Mouse (Mus musculus): ENCODE data around the gene Rpl11. TPM values are rescaled to one million over a fixed set of nuclear protein-coding genes. Genes with fewer than 3 reads are reported as not detected.
"Not testable (repeated sequence)": the region's sequence is repeated elsewhere in the genome, so short reads cannot be mapped to it uniquely, and the experiment has no call there.

Gene Rpl11
- polyA plus RNA-seq, 1 experiment from 2014 or later: 463 TPM

DNA sequence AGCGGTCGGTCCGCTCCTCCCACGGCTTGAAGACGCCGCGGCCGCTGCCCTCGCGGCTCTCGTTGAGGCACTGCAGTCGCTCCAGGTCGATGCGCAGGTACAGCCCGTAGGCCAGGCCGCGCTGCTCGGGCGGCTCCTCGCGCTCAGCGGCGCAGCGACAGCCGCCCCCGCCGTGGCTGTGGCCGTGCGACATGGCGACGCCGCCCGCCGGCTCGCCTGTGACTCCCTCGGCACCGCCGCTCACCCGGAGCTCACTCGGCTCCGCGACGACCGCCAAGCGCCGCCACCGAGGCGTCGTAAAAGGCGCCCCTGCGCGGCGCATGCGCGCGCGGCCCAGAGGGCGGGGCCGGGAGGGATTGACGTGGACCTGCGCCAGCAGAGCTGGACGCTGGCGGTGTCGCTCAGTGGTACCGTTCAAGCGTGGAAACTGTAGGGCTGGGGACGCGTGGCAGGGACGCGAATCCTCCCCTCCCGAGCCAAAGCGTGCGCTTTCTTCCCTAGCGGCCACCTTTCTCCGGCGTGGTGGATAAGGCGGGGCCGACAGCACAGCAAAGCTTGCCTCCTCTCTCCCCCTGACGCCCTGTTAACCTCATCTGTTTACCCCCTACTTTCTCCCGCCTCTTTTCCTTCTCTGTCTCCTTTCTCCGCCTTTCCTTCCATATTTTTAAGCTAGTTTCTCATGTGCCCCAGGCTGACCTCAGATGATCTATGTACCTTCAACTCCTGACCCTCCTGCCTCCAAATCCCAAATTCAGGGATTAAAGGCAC, 66.1 kb downstream of the Rpl11 start, which contains the start of gene Pithd1:
TSS of gene Pithd1 (minus strand) at position 322 of the 768 bp plus-strand sequence.
- ATAC-seq (ENCODE audit: insufficient number of reproducible peaks, low FRiP score, low TSS enrichment, low read depth): peak; percentile 87
- H3K4me3 ChIP-seq (replicated peaks): peak within 1 kb of the TSS; percentile 97
- peak within 1 kb of the TSS; percentile 90 for H3K27ac ChIP-seq (replicated peaks)
- peaks cover 18% of the 10 kb centered on the region for H3K4me1 ChIP-seq
- WGBS: under 1% methylated on average over 80 of the region's 81 CpGs
- H3K27me3 ChIP-seq: no peaks in the 10 kb centered on the region
- peak within 1 kb of the TSS; percentile 91 for H3K9ac ChIP-seq
- peaks cover 27% of the 10 kb centered on the region for H3K36me3 ChIP-seq
- no peaks in the 10 kb centered on the region for H3K9me3 ChIP-seq (replicated peaks)
- peak within 1 kb of the TSS; percentile 71 for H3K4me2 ChIP-seq (replicated peaks)

DNA sequence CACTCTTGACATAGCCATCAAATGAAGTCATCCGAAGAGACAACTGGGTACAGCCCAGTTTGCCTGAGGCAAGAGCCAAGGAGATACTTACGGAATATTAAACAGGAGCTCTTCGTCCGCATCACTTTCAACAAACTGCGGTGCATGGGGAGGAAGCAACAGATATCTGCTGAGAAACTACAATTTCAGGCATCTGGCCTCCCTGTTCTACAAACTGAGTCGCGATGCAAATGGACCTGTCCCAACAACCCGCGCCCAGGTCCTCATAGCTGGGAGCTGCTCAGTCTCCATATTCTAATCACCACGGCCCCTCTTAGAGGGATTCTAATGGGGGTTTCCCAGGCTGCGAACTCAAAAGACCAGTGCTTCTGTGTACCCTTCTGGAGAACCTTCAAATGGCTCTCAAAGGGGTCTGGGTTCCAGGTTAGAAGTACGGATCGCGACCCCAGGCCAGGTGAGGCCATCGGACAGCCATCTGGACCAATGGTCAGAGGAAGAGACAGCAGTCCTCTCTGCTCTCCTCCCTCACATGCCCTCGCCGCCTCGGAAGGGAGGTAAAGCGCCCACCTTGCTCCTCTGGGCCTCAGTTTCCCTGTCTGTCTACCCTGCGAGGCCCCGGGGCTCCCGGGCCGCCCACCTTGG, 66.8 kb downstream of the Rpl11 start:
- no peak; the same call in 1 of the 2 replicates for ATAC-seq (ENCODE audit: insufficient number of reproducible peaks, low FRiP score, low TSS enrichment, low read depth)
- 4% methylated on average over 23 of the region's 23 CpGs for WGBS

DNA sequence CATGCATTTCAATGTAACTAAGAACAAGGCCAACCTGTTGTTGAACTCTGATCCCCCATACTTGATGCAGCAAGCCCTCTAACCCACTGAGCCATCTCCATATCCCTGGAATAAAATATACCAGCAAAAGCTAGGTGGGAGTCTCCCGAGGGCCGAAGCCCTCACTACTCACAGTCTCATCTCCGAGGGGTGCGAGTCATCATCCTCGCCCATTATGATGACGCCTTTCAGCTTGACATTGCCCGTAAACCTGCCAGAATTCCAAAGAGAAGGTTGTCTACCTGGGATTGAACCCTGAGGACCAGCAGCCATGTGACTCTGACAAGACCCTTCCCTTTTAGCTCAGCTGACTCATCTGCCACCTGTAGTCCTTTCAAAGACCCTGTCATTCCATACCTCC, 67.5 kb downstream of the Rpl11 start:
- H3K4me1 ChIP-seq: peaks cover 18% of the 10 kb centered on the region
- peak overlapping the region; percentile 97 for H3K4me3 ChIP-seq (replicated peaks)
- no peak overlapping the region for H3K9ac ChIP-seq
- H3K27me3 ChIP-seq: no peaks in the 10 kb centered on the region
- H3K9me3 ChIP-seq (replicated peaks): no peaks in the 10 kb centered on the region
- H3K36me3 ChIP-seq: peaks cover 27% of the 10 kb centered on the region
- no peak for ATAC-seq (ENCODE audit: insufficient number of reproducible peaks, low FRiP score, low TSS enrichment, low read depth)
- H3K4me2 ChIP-seq (replicated peaks): peak overlapping the region; percentile 71
- WGBS: 85% methylated on average over 7 of the region's 7 CpGs
- H3K27ac ChIP-seq (replicated peaks): no peak overlapping the region

More for the DNA sequence above, 66.8 kb downstream of the Rpl11 start:
- H3K4me2 ChIP-seq (replicated peaks): peak overlapping the region; percentile 71
- H3K9ac ChIP-seq: peak overlapping the region; percentile 91
- H3K4me3 ChIP-seq (replicated peaks): peak overlapping the region; percentile 97
- H3K36me3 ChIP-seq: peaks cover 27% of the 10 kb centered on the region
- no peaks in the 10 kb centered on the region for H3K9me3 ChIP-seq (replicated peaks)
- H3K27me3 ChIP-seq: no peaks in the 10 kb centered on the region
- peaks cover 18% of the 10 kb centered on the region for H3K4me1 ChIP-seq
- H3K27ac ChIP-seq (replicated peaks): peak overlapping the region; percentile 90

DNA sequence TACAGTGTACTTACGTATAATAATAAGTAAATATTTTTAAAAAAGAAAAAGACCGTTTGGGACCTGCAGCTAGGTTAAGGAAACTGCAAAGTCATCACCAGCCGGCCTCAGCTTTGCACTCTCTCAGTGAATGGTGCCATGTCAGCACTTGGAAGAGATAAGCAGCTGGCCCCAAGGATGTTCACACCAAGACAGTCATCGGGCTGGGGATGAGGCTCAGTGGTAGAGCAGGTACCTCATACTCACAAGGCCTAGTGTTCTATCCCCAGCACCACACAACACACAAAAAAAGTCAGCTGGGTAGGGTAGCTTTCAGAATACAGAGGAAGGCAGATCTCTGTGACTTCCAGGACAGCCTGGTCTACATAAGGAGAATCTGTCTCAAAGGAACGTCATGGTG, 68.0 kb downstream of the Rpl11 start:
- peaks cover 18% of the 10 kb centered on the region for H3K4me1 ChIP-seq
- H3K9me3 ChIP-seq (replicated peaks): no peaks in the 10 kb centered on the region
- H3K4me2 ChIP-seq (replicated peaks): peak overlapping the region; percentile 71; the same call in 1 of the 2 replicates
- H3K4me3 ChIP-seq (replicated peaks): no peak overlapping the region
- peaks cover 27% of the 10 kb centered on the region for H3K36me3 ChIP-seq
- H3K27me3 ChIP-seq: no peaks in the 10 kb centered on the region
- WGBS: 84% methylated on average over 5 of the region's 5 CpGs
- no peak overlapping the region for H3K9ac ChIP-seq
- no peak for ATAC-seq (ENCODE audit: insufficient number of reproducible peaks, low FRiP score, low TSS enrichment, low read depth)
- H3K27ac ChIP-seq (replicated peaks): no peak overlapping the region

DNA sequence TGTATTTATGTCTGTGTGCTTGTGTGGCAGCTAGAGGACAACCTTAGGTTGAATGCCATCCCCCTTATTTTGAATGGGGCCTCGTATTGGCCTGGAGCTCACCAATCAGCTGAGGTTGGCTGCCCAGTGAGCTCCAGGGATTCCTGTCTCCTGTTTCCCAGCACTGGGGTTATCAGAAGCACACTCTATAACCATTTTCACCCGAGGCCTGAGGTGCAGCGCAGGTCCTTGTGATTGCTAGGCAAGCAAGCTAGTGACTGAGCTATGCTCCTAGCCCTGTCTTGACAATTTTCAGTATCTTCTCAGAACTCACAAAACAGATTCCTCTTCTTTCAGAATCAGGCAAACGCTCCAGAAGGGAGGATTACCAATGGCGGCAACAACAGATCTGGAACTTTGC, 68.7 kb downstream of the Rpl11 start:
- peaks cover 18% of the 10 kb centered on the region for H3K4me1 ChIP-seq
- no peak for ATAC-seq (ENCODE audit: insufficient number of reproducible peaks, low FRiP score, low TSS enrichment, low read depth)
- no peak overlapping the region for H3K4me2 ChIP-seq (replicated peaks)
- no peak overlapping the region for H3K27ac ChIP-seq (replicated peaks)
- H3K4me3 ChIP-seq (replicated peaks): no peak overlapping the region
- H3K27me3 ChIP-seq: no peaks in the 10 kb centered on the region
- 87% methylated on average over 5 of the region's 5 CpGs for WGBS
- H3K9ac ChIP-seq: no peak overlapping the region
- no peaks in the 10 kb centered on the region for H3K9me3 ChIP-seq (replicated peaks)
- H3K36me3 ChIP-seq: peaks cover 27% of the 10 kb centered on the region

DNA sequence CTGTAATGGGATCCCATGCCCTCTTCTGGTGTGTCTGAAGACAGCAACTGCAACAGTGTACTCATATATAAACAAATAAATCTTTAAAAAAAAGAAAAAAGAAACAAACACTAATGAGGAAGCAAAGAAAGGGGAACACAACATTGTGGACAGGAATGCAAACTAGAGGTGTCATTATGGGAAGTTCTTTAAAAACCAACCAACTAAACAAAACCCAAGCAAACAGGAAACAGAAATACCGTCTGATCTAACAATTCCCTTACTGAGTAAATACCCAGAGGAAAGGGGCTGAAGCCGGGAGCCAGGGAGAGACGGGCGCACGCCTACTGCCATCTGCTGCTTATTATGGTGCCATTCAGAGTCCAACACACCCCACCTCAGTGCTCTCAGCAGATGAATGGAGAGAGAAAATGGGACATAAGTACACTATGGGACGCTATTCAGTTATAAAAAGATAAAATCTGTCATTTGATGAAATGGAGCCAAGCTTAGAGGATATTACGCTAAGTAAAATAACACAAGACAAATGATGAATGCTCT, 71.6 kb downstream of the Rpl11 start:
- ATAC-seq (ENCODE audit: insufficient number of reproducible peaks, low FRiP score, low TSS enrichment, low read depth): no peak
- H3K4me2 ChIP-seq (replicated peaks): no peak overlapping the region
- no peaks in the 10 kb centered on the region for H3K9me3 ChIP-seq (replicated peaks)
- WGBS: 40% methylated on average over 7 of the region's 7 CpGs
- H3K27ac ChIP-seq (replicated peaks): 0 out of 2 replicates have a peak overlapping the region, but pooled peaks have one; percentile 5
- H3K9ac ChIP-seq: no peak overlapping the region
- peaks cover 44% of the 10 kb centered on the region for H3K36me3 ChIP-seq
- H3K4me1 ChIP-seq: peaks cover 14% of the 10 kb centered on the region
- H3K4me3 ChIP-seq (replicated peaks): no peak overlapping the region
- no peaks in the 10 kb centered on the region for H3K27me3 ChIP-seq

DNA sequence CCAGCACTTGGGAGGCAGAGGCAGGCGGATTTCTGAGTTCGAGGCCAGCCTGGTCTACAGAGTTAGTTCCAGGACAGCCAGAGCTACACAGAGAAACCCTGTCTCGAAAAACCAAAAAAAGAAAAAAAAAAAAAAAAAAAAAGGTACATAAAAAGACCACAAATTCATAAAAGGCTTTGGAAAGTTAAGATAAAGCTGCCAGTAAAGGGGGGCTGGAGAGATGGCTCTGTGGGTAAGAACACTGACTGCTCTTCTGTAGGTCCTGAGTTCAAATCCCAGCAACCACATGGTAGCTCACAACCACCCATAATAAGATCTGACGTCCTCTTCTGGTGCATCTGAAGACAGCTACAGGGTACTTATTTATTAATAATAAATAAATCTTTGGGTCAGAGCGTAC, 73.0 kb downstream of the Rpl11 start:
- H3K4me3 ChIP-seq (replicated peaks); H3K27me3 ChIP-seq; ATAC-seq (ENCODE audit: insufficient number of reproducible peaks, low FRiP score, low TSS enrichment, low read depth); H3K4me1 ChIP-seq; H3K4me2 ChIP-seq (replicated peaks); H3K9me3 ChIP-seq (replicated peaks); H3K9ac ChIP-seq; H3K27ac ChIP-seq (replicated peaks): not testable (repeated sequence)
- peaks cover 57% of the 10 kb centered on the region for H3K36me3 ChIP-seq
- WGBS: 93% methylated on average over 5 of the region's 5 CpGs

Other genes with a start within 250 kb of the Rpl11 start
- gene Srsf10, start 197.7 kb downstream of the Rpl11 start, polyA plus RNA-seq (2015; fragmentation: Nextera tagmentation; extraction: Ambion mirVana): 198 and 214 TPM in 2 replicates
- gene Pnrc2, start 179.6 kb downstream of the Rpl11 start, polyA plus RNA-seq (2015; fragmentation: Nextera tagmentation; extraction: Ambion mirVana): 157 and 161 TPM in 2 replicates
- gene Cnr2, start 158.0 kb downstream of the Rpl11 start, polyA plus RNA-seq (2015; fragmentation: Nextera tagmentation; extraction: Ambion mirVana): 0.85 and 1.0 TPM in 2 replicates
- gene Fuca1, start 132.7 kb downstream of the Rpl11 start, polyA plus RNA-seq (2015; fragmentation: Nextera tagmentation; extraction: Ambion mirVana): 78.2 and 82.1 TPM in 2 replicates
- 78.2 and 79.8 TPM in 2 replicates for gene Hmgcl, start 107.0 kb downstream of the Rpl11 start, polyA plus RNA-seq (2015; fragmentation: Nextera tagmentation; extraction: Ambion mirVana)
- gene Gale, start 89.7 kb downstream of the Rpl11 start, polyA plus RNA-seq (2015; fragmentation: Nextera tagmentation; extraction: Ambion mirVana): 44.7 and 48.0 TPM in 2 replicates
- 119 and 126 TPM in 2 replicates for gene Lypla2, start 80.8 kb downstream of the Rpl11 start, polyA plus RNA-seq (2015; fragmentation: Nextera tagmentation; extraction: Ambion mirVana)
- gene Pithd1, start 66.2 kb downstream of the Rpl11 start, polyA plus RNA-seq (2015; fragmentation: Nextera tagmentation; extraction: Ambion mirVana): 52.7 and 56.7 TPM in 2 replicates
- 43.0 and 44.8 TPM in 2 replicates for gene Eloa, start 31.7 kb downstream of the Rpl11 start, polyA plus RNA-seq (2015; fragmentation: Nextera tagmentation; extraction: Ambion mirVana)
- 432 and 441 TPM in 2 replicates for gene Id3, start 90.1 kb upstream of the Rpl11 start, polyA plus RNA-seq (2015; fragmentation: Nextera tagmentation; extraction: Ambion mirVana)
- gene E2f2, start 119.0 kb upstream of the Rpl11 start, polyA plus RNA-seq (2015; fragmentation: Nextera tagmentation; extraction: Ambion mirVana): 10.1 and 12.5 TPM in 2 replicates
- 13.3 and 14.1 TPM in 2 replicates for gene Asap3, start 152.9 kb upstream of the Rpl11 start, polyA plus RNA-seq (2015; fragmentation: Nextera tagmentation; extraction: Ambion mirVana)
- 19.2 and 20.7 TPM in 2 replicates for gene Tcea3, start 194.3 kb upstream of the Rpl11 start, polyA plus RNA-seq (2015; fragmentation: Nextera tagmentation; extraction: Ambion mirVana)
- 25.0 and 25.5 TPM in 2 replicates for gene Zfp46, start 231.3 kb upstream of the Rpl11 start, polyA plus RNA-seq (2015; fragmentation: Nextera tagmentation; extraction: Ambion mirVana)

All from embryonic facial prominence, embryonic 15.5 days (tissue).